Mouse (Mus musculus): ENCODE results near the gene Pfdn5.
A peak's percentile ranks its signal among the peaks of the same experiment; 100 is the strongest.
"Not testable (repeated sequence)": the region's sequence is repeated elsewhere in the genome, so short reads cannot be mapped to it uniquely, and the experiment has no call there.

The Pfdn5 gene

DNA sequence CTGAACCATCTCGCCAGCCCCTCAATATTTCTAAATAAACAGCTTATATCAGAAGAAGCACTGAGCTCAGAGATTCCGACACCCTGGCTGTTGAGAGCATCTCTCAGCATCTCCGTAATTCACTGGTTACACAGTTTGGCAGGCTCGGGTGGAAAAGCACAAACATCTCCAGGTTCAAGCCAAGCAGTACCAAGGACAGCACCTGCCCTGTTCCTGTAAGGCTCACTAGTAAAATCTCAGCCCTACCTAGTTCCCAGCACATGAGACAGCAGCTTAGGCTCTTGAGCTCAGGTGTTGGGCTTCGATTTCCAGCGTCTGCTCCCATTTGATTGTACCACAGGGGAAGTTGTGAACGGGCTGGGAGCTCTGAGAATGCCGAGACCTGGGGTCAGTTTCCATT, 9.3 kb downstream of the Pfdn5 start:
- no peak for DNase-seq (ENCODE audit: low read depth)

- not testable (repeated sequence) for DNase-seq (ENCODE audit: low read depth)
Observed at GRCm38 (mm10) chr15:102335925-102336324, 10.0 kb downstream of the Pfdn5 start.

GRCm38 (mm10) chr15:102336946-102337345, 11.0 kb downstream of the Pfdn5 start:
- DNase-seq (ENCODE audit: low read depth), result no peak

DNA sequence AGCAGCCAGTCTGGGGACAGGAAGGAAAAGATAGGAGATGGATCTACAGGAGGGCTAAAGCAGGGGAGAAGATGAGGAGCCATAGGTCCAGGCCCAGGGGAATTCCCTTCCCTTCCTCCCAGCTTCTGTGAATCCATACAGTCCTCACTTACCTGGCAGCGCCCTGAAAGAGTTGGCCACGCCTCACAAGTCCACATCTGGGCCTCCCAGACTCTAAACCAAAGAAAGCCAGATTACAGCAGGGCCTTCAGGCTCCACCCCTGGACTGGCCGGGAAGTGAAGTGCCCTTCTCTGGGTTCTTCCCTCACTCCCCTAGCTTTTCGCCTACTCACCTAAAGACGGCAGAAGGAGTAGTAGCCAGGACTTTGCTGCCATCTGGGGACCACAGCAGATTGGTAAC, 13.7 kb downstream of the Pfdn5 start:
- DNase-seq (ENCODE audit: low read depth), result no peak

DNA sequence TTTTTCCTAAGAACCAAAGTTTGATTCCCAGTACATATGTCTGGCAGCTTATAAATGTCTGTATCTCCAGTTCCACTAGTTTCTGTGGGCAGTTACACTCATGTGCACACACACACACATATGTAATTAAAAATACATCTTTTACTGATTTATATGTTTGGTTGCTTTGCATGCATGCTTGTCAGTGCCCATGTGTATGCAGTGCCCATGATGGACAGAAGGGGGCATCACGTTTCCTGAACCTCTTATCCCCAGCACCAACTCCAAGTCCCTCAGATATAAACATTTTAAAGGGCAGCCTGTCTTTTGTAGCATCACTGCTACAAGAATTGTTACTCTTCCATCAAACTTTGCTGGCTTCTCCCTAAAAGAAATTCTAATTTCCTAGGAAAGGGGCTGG, 15.7 kb downstream of the Pfdn5 start:
- no peak for DNase-seq (ENCODE audit: low read depth)

DNA sequence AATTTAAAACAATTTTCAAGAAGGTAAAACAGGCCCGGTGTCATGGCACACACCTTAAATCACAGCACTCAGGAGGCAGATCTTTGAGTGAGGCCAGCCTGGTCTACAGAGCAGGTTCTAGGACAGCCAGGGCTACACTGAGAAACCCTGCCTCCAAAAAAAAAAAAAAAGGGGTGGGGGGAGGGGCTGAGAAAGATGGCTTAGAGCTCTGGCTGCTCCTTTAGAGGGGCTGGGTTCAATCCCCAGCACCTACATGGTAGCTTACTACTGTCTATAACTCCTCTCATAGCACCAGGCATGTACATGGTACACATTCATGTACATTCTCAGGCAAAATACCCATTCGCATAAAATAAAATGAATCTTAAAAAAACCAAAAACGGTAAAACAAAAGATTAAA, 18.6 kb downstream of the Pfdn5 start:
- no peak for DNase-seq (ENCODE audit: low read depth)

DNA sequence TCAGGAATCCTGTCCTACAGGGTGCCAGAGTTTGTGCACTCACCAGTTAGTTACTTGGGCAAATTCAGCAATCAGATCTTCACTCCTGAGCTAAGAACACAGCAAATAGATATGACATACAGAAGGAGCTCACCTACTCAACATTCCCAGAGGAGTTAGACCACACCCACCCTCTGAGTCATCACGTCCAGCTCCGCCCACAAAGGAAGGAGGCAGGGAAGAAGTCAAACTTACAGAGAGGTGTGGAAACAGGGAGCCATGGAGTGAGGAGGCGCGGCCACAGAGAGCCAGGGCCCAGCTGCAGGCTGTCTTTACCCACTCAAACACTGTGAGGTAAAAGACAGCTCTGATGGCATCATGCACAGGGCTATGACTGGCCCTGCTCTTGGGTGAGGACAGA, 20.5 kb downstream of the Pfdn5 start:
- no peak for DNase-seq (ENCODE audit: low read depth)

- DNase-seq (ENCODE audit: low read depth), result peak; percentile 91
Observed at GRCm38 (mm10) chr15:102350138-102350941, 24.4 kb downstream of the Pfdn5 start, which contains the start of gene Aaas. Gene Aaas, minus strand, starts transcription at chr15:102350771.

- DNase-seq (ENCODE audit: low read depth), result no peak
Observed at GRCm38 (mm10) chr15:102350942-102351291, 25.0 kb downstream of the Pfdn5 start.

DNA sequence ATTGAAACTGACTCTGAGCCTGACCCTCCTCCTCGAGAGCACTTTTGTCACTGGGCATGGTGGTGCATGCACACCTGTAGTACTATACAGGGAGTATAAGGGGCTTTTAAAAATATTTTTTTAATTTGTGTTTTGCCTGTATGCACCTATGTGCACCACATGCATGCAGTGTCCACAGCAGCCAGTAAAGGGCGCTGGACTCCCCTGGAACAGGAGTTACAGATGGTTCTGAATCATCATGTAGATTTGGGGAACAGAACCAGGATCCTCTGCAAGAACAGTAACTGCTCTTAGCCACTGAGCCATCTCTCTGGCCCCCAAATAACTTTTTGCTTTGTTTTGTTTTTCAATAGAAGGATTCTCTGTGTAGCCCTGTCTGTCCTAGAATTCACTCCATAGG, 26.3 kb downstream of the Pfdn5 start:
- no peak for DNase-seq (ENCODE audit: low read depth)

GRCm38 (mm10) chr15:102353986-102354385, 28.1 kb downstream of the Pfdn5 start:
- DNase-seq (ENCODE audit: low read depth), result no peak

GRCm38 (mm10) chr15:102355134-102355870, 29.4 kb downstream of the Pfdn5 start:
- DNase-seq (ENCODE audit: low read depth), result no peak

DNA sequence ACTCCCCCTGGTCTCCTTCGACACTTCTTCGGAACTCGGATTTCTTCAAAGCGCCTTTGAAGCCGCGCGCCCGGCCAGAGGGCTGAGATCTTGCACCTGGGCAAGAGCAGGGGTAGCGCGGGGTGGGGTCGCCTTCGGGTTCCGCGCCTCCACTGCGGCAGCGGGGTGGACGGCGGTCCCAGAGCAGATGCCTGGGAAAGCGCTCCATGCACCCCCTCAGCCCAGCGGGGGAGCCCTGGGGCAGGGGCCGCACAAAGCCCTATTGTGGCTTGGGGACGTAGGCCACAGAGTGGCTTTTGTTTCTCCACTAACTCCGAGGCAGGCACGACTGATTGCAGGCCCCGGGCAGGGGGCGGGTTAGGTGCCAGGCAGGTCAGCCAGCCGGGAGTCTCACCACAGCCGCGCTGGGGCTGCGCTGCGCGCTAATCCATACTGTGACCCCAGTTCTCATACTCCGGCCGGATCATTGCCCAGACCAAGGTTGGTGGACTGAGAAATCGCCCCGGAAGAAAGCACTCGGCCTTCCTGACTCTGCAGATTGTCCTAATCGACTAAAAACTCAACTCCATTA, 30.0 kb downstream of the Pfdn5 start:
- no peak for DNase-seq (ENCODE audit: low read depth)

GRCm38 (mm10) chr15:102356501-102357325, 30.8 kb downstream of the Pfdn5 start:
- DNase-seq (ENCODE audit: low read depth), result no peak

- DNase-seq (ENCODE audit: low read depth), result no peak
Observed at GRCm38 (mm10) chr15:102358126-102358525, 32.2 kb downstream of the Pfdn5 start.

DNA sequence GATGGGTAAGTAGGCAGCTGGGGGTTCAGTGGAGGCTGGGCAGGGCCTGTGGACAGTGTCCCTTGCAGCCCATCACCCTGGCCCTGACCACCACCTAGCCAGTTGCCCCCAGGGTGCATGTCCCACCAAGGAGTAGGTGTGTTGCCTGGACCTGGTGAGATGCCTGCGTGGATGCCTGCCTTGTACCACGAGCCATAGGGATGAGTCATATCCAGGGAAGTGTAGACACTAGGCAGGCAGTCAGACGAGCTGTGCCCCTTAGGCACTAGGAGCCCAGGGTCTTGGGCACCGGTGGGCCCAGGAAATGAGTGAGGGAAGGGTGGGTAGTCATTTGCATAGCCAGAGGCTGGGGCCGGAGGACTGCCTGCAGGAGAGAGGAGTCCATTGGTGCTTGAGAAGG, 32.9 kb downstream of the Pfdn5 start:
- no peak for DNase-seq (ENCODE audit: low read depth)

DNA sequence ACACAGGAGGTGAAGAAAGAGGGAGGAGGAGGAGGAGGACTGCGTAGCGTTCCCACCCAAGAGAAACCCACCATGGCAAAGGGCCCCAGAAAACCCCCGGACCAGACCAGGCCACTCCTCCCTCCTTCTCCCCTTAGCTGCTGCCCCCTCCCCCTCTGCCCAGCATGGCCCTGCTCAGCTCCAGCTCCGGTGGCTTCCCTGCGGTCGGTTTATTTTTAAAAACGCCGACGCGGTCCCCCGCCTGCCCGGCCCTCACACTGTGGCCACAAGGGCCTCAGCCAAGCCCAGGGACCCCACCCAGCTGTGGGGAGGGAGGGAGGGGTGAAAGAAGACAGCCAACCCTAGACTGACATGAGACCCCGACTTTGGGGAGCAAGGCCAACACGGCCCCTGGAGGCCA, 36.7 kb downstream of the Pfdn5 start:
- DNase-seq (ENCODE audit: low read depth), result no peak

DNA sequence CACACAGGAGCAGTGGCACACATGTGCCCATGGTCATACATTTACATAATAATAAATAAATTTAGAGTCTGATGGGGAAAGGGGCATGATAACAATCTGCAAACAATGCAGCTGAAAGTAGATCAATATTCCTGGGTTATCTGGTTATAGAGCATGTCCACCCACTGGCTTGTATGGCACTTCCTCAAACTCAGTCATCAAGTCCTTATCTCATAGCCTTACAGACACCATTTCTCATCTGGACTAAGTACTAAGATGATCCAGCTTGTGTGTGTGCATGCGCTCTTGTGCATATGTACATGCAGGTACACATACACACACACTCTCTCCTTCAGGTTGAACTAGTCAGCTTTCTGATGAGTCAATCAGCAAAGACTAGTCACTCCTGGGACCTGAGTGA, 38.8 kb downstream of the Pfdn5 start:
- no peak for DNase-seq (ENCODE audit: low read depth)

- no peak for DNase-seq (ENCODE audit: low read depth)
Observed at GRCm38 (mm10) chr15:102366238-102366637, 40.3 kb downstream of the Pfdn5 start.

GRCm38 (mm10) chr15:102366733-102367344, 40.9 kb downstream of the Pfdn5 start, which contains the start of gene Sp7:
Gene Sp7, minus strand, starts transcription at chr15:102367182.
- DNase-seq (ENCODE audit: low read depth), result no peak

DNA sequence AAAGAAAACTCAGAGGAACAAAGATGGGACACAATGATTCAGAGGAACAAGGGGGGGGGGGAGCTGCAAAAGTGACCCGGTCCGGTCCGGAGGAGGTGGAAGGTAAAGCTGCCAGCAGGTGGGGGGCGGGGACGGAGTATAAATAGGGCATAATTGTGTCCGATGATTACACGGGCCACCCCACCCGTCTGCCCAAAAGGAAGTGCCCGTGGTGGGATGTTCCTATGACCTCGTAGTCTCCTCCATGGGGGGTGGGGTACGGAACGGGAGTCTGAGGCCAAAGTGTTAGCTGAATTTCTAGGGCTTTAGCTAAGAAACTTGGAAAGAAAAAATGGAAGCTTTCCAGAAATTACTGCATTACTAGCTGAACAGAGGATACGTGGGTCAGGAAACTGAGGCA, 44.1 kb downstream of the Pfdn5 start:
- DNase-seq (ENCODE audit: low read depth), result no peak

DNA sequence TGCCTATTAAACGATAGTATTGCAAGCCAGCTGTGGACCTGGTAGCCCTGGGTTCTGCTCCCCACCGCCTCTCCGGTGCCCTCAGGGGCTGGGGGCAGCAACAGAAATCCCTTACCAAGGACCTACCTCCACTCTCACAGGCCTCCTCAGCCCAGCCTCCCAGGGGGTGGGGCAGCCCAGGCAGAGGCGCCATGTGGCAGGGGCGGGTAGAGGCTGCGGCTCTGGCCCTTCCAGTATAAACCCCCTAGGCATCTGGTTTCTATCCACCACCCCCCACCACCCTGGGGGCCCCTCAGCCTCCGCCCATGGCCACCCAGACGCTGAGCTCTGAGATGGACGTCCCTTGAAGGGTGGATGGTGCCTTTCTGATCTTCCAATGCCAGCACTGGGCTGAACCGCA, 44.8 kb downstream of the Pfdn5 start:
- no peak for DNase-seq (ENCODE audit: low read depth)

All from fibroblast of lung, adult 2 months (primary cell).